Mouse (Mus musculus): ENCODE data around the gene Robo4. TPM values are rescaled to one million over a fixed set of nuclear protein-coding genes. Genes with fewer than 3 reads are reported as not detected.
A peak's percentile ranks its signal among the peaks of the same experiment; 100 is the strongest.

Robo4 gene
- 10.7 and 14.3 TPM in 2 replicates for polyA plus RNA-seq (2015; fragmentation: Nextera tagmentation; extraction: Ambion mirVana)

DNA sequence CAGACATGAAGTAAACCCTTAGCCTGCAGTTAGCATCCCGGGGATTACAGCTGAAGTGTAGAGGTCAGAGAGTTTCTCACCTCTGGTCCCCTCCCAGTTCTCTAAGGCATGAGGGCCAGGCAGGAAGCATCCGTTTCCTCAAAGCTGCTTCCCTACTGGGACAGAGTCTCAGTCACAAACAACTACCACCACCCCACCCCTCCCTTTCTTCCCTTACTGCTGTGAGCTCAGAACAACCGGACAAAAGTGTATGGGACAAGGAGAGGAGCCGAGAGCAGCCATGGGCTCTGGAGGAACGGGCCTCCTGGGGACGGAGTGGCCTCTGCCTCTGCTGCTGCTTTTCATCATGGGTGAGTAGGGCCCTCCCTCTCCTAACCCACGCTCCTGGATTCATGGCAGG is at the start of gene Robo4:
TSS of gene Robo4 (plus strand) at position 96 of the 400 bp plus-strand sequence.
- H3K4me3 ChIP-seq: peak within 1 kb of the TSS; percentile 9; the same call in 1 of the 2 replicates
- WGBS: 17% methylated on average over 7 of the region's 7 CpGs

GRCm38 (mm10) chr9:37354485-37354884 is 47.2 kb upstream of the Robo4 start:
- H3K27ac ChIP-seq: no peak overlapping the region
- H3K36me3 ChIP-seq: no peaks in the 10 kb centered on the region
- ATAC-seq (ENCODE audit: insufficient number of reproducible peaks, low FRiP score, low TSS enrichment, low read depth): no peak
- no peak overlapping the region for H3K9ac ChIP-seq
- no peak overlapping the region for H3K4me2 ChIP-seq
- peaks cover 3% of the 10 kb centered on the region; the same call in 1 of the 2 replicates for H3K4me1 ChIP-seq
- H3K4me3 ChIP-seq: no peak overlapping the region
- H3K9me3 ChIP-seq: no peaks in the 10 kb centered on the region
- no peaks in the 10 kb centered on the region; the same call in 1 of the 2 replicates for H3K27me3 ChIP-seq
- 83% methylated on average over 1 of the region's 1 CpGs for WGBS

More for the DNA sequence above, at the start of gene Robo4:
- Histone ChIP-seq H3K4me1 (no peaks in the 10 kb centered on the region), H3K36me3 (no peaks in the 10 kb centered on the region), H3K27me3 (0 out of 2 replicates have a peak, but pooled peaks cover 10% of the 10 kb centered on the region), H3K27ac (peak within 1 kb of the TSS; percentile 22; the same call in 1 of the 2 replicates), H3K4me2 (no peak within 1 kb of the TSS), H3K9me3 (no peaks in the 10 kb centered on the region), H3K9ac (no peak within 1 kb of the TSS)
- no peak for ATAC-seq (ENCODE audit: insufficient number of reproducible peaks, low FRiP score, low TSS enrichment, low read depth)

GRCm38 (mm10) chr9:37358713-37359330 is 42.9 kb upstream of the Robo4 start:
- Histone ChIP-seq H3K4me3 (no peak overlapping the region), H3K4me1 (peaks cover 7% of the 10 kb centered on the region; the same call in 1 of the 2 replicates), H3K9ac (no peak overlapping the region), H3K4me2 (no peak overlapping the region), H3K9me3 (no peaks in the 10 kb centered on the region), H3K36me3 (no peaks in the 10 kb centered on the region), H3K27me3 (no peaks in the 10 kb centered on the region), H3K27ac (no peak overlapping the region)
- ATAC-seq (ENCODE audit: insufficient number of reproducible peaks, low FRiP score, low TSS enrichment, low read depth): no peak
- 80% methylated on average over 7 of the region's 7 CpGs for WGBS

DNA sequence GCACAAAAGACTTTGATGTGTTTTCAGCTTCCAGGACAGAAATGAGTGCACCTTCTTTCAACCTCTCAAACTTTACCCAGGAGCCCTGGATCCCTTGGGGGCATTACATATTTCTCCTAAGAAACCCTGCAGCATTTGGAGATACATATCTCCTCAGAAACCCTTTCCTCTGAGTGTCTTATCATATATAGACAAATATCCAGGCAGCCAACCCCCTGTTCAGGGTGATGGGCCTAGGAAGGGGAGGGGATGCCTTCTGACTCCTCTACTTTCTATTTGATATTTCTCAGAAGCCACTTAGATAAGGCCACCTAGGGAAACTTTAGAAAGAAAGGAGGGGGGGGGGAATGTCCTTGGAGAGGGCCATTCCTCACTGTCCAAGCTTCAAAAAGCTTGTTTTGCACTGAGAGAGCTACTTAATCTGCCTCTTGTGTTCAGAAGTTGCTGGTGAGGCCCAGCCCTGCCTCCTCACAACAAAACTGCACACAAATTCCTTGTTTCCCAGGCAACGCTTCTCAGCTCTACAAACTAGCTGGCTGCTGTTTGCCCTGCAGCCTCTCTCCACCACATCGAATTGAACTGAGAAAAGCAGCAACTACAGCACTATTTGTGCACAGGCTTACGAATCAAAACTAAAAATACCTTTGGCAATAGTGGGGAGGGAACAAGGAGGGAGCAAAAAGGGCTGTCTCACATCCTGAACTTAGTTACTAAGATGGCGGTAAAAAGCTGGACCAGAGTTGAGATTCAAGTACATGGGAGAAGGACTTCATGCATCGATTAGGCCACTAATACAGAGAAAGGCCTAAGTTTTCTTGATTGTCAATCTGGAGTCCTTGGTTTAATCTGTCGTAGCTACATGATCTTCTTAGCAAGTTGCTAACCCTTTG is 42.1 kb upstream of the Robo4 start:
- Histone ChIP-seq H3K9me3 (no peaks in the 10 kb centered on the region), H3K36me3 (no peaks in the 10 kb centered on the region), H3K27ac (no peak overlapping the region), H3K4me1 (peaks cover 7% of the 10 kb centered on the region; the same call in 1 of the 2 replicates), H3K4me2 (no peak overlapping the region), H3K4me3 (no peak overlapping the region), H3K9ac (no peak overlapping the region), H3K27me3 (no peaks in the 10 kb centered on the region)
- ATAC-seq (ENCODE audit: insufficient number of reproducible peaks, low FRiP score, low TSS enrichment, low read depth): no peak
- 56% methylated on average over 6 of the region's 6 CpGs for WGBS

GRCm38 (mm10) chr9:37362084-37362483 is 39.6 kb upstream of the Robo4 start:
- no peak for ATAC-seq (ENCODE audit: insufficient number of reproducible peaks, low FRiP score, low TSS enrichment, low read depth)
- H3K4me1 ChIP-seq: peaks cover 7% of the 10 kb centered on the region; the same call in 1 of the 2 replicates
- no peaks in the 10 kb centered on the region for H3K27me3 ChIP-seq
- H3K27ac ChIP-seq: no peak overlapping the region
- no peaks in the 10 kb centered on the region for H3K9me3 ChIP-seq
- no peak overlapping the region for H3K4me2 ChIP-seq
- no peaks in the 10 kb centered on the region for H3K36me3 ChIP-seq
- no peak overlapping the region for H3K9ac ChIP-seq
- H3K4me3 ChIP-seq: no peak overlapping the region

GRCm38 (mm10) chr9:37362881-37363280 is 38.8 kb upstream of the Robo4 start:
- WGBS: 50% methylated on average over 1 of the region's 1 CpGs
- H3K4me3 ChIP-seq: no peak overlapping the region
- no peak overlapping the region for H3K4me2 ChIP-seq

DNA sequence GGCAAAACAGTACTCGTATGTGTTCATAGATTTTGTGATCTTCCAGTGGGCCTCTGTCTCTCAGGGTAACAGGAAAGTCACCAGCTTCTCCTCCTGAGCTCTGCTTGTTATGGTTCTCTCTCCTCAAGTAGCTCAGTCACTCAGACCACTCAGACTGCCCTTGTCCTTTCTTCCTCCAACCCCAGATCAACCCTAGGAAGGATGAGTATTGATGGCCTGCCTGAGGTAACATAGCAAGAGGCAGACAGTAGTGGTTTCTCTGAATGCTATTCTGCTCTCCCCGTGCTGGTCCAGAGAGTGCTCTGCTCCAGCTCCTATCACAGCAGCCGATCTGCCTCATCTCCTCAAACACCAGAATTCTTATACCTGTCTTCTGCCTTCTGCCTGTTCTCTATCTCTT is 38.1 kb upstream of the Robo4 start:
- H3K4me1 ChIP-seq: peaks cover 7% of the 10 kb centered on the region; the same call in 1 of the 2 replicates
- no peak overlapping the region for H3K27ac ChIP-seq
- H3K27me3 ChIP-seq: no peaks in the 10 kb centered on the region
- no peak overlapping the region for H3K9ac ChIP-seq
- WGBS: 61% methylated on average over 3 of the region's 3 CpGs
- H3K36me3 ChIP-seq: no peaks in the 10 kb centered on the region
- no peak overlapping the region for H3K4me2 ChIP-seq
- H3K9me3 ChIP-seq: no peaks in the 10 kb centered on the region
- H3K4me3 ChIP-seq: no peak overlapping the region
- no peak for ATAC-seq (ENCODE audit: insufficient number of reproducible peaks, low FRiP score, low TSS enrichment, low read depth)

More at GRCm38 (mm10) chr9:37362881-37363280, 38.8 kb upstream of the Robo4 start:
- peaks cover 7% of the 10 kb centered on the region; the same call in 1 of the 2 replicates for H3K4me1 ChIP-seq
- no peaks in the 10 kb centered on the region for H3K27me3 ChIP-seq
- H3K27ac ChIP-seq: no peak overlapping the region
- H3K36me3 ChIP-seq: no peaks in the 10 kb centered on the region
- no peaks in the 10 kb centered on the region for H3K9me3 ChIP-seq
- H3K9ac ChIP-seq: no peak overlapping the region
- no peak for ATAC-seq (ENCODE audit: insufficient number of reproducible peaks, low FRiP score, low TSS enrichment, low read depth)

DNA sequence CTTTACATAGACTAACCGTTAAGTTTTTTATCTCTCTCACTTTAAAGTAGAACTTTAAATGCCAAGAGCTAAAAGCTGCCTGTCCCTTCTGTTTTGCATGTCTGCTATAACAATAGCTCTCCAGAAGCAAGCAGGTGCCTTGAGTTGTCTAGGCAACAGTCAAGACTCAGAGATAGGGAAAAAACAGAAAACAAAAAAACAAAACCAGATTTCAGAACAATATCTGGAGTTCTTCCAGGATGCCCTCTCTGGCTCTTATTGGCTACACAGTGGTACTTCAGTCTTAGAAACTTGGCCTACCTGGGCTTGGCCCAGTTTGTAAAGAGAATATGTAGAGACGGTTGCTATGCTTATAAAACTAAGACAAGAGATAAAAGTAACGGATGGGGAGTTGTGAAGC is 37.3 kb upstream of the Robo4 start:
- Histone ChIP-seq H3K9me3 (no peaks in the 10 kb centered on the region), H3K27ac (no peak overlapping the region), H3K27me3 (no peaks in the 10 kb centered on the region), H3K4me2 (no peak overlapping the region), H3K9ac (no peak overlapping the region), H3K4me1 (peaks cover 5% of the 10 kb centered on the region; the same call in 1 of the 2 replicates), H3K36me3 (no peaks in the 10 kb centered on the region), H3K4me3 (no peak overlapping the region)
- ATAC-seq (ENCODE audit: insufficient number of reproducible peaks, low FRiP score, low TSS enrichment, low read depth): no peak
- 74% methylated on average over 3 of the region's 3 CpGs for WGBS

- Histone ChIP-seq H3K4me2 (no peak overlapping the region), H3K27ac (no peak overlapping the region), H3K9ac (no peak overlapping the region), H3K27me3 (no peaks in the 10 kb centered on the region), H3K9me3 (no peaks in the 10 kb centered on the region), H3K4me3 (no peak overlapping the region), H3K4me1 (no peaks in the 10 kb centered on the region), H3K36me3 (no peaks in the 10 kb centered on the region)
- ATAC-seq (ENCODE audit: insufficient number of reproducible peaks, low FRiP score, low TSS enrichment, low read depth): no peak
- WGBS: 57% methylated on average over 5 of the region's 5 CpGs
These were observed 36.0 kb upstream of the Robo4 start for GRCm38 (mm10) chr9:37365706-37366105.

DNA sequence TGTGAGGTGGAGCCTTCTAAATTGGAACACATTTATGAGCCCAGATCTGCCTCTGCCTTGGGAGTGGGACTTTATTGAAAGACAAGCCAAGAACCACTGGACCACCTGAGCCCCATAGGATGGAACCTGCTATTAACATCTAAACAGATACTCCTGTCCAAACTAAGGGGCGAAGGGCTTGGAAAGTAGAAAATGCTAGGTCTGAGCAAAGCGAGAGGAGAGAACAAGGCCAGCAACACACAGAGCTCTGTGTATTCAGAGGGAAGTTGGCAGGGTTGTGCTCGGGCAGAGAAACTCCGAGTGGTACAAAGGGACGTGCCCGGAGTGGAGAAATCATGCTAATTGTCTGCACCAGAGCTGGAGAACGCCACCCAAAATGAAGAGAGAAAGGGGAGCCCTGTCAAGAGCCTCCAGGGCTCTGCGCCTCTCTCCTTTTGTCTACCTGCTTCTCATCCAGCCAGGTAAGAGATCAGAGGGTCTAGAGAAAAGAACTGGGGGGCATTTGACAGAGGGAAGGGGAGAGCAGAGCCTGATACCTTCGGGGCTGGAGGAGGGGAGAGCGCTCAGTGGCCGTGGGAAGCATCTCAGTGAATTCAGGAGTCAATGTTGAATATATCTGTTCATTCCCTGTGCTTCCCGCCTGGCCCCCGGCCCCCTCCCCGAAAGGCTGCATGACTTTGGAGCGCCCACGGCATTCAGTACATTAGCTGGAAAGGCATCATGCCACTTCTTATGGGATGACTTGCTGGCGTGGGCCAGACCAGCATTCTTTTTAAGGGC is 34.2 kb upstream of the Robo4 start, which contains the start of gene Hepacam:
TSS of gene Hepacam (plus strand) at position 51 of the 780 bp plus-strand sequence.
- Histone ChIP-seq H3K9me3 (no peaks in the 10 kb centered on the region), H3K27me3 (no peaks in the 10 kb centered on the region), H3K4me3 (no peak within 1 kb of the TSS), H3K4me2 (no peak within 1 kb of the TSS), H3K4me1 (no peaks in the 10 kb centered on the region), H3K27ac (no peak within 1 kb of the TSS), H3K36me3 (no peaks in the 10 kb centered on the region), H3K9ac (no peak within 1 kb of the TSS)
- WGBS: 81% methylated on average over 17 of the region's 17 CpGs
- no peak for ATAC-seq (ENCODE audit: insufficient number of reproducible peaks, low FRiP score, low TSS enrichment, low read depth)

DNA sequence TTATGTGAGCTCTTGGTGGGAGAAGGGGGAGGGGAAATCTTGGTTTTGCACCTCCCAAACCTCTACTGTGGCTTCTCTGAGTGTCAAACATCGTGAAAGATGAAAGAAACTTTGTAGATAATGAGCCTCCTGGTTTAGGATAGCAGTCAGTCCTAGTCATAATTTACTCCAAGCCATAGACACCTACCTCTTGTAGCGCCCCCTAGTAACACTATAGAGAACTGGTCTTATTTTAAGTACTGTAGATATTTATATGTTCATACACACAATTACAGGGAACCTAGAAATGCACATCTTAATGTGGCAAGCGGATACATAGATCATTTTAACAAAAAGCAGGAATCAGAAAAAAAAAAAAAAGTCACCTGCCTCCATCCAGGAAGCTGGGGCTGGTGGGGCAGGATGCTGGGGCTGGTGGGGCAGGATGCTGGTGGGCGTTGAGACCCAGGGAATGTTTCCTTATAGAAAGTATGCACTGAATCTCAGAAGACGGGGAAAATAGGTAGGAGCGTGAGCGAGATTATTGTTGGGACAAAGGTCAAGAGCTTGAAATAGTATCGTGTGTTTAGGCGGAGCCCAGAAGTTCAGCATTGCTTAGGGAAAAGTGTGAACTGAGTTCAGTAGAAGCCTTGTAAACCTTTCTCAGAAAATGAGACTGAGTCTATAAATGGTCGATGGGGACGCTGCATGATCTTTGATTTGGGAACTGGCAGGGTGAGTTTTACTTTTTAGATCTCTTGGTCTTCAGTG is 33.4 kb upstream of the Robo4 start:
- 63% methylated on average over 11 of the region's 11 CpGs for WGBS
- ATAC-seq (ENCODE audit: insufficient number of reproducible peaks, low FRiP score, low TSS enrichment, low read depth): no peak

More for the DNA sequence above, 33.4 kb upstream of the Robo4 start:
- Histone ChIP-seq H3K9me3 (no peaks in the 10 kb centered on the region), H3K4me1 (no peaks in the 10 kb centered on the region), H3K27ac (no peak overlapping the region; the same call in 1 of the 2 replicates), H3K9ac (no peak overlapping the region), H3K4me3 (no peak overlapping the region), H3K36me3 (no peaks in the 10 kb centered on the region), H3K4me2 (no peak overlapping the region), H3K27me3 (no peaks in the 10 kb centered on the region)
